Mouse (Mus musculus) ES-E14 (cell line): ENCODE data around the gene Orc5. TPM values are rescaled to one million over a fixed set of nuclear protein-coding genes. Genes with fewer than 3 reads are reported as not detected.

Experiments used
- DNase-seq: peaks from one replicate; pipeline ENCODE4 v3.0.0-alpha.2; 2013; ENCODE audit warnings: low read depth, low spot score
- H3K27ac ChIP-seq: 2 replicates; pipeline ENCODE4 v1.5.1; 2012; ENCODE audit warnings: low read depth, mild to moderate bottlenecking, low read length, moderate library complexity, mixed read lengths; ENCODE audit not compliant: poor library complexity, insufficient read depth, severe bottlenecking
- H3K36me3 ChIP-seq: 2 replicates; pipeline ENCODE4 v1.6.1; 2012; ENCODE audit warnings: mild to moderate bottlenecking, low read length, moderate library complexity, mixed read lengths; ENCODE audit not compliant: control insufficient read depth, poor library complexity, insufficient read depth, severe bottlenecking
- H3K4me1 ChIP-seq, 2 experiments: fragments of 150-350 bp in 1 of 2; sonication (generic) in 1 of 2; 2 replicates each; pipeline ENCODE4 v1.6.1; 2012; ENCODE audit warnings: low read length in 2 of 2, mild to moderate bottlenecking in 1 of 2, mixed read lengths in 1 of 2; ENCODE audit not compliant: control insufficient read depth in 2 of 2, insufficient read depth in 2 of 2, poor library complexity in 1 of 2
- H3K4me3 ChIP-seq, 2 experiments: fragments of 150-350 bp in 1 of 2; sonication (generic) in 1 of 2; 2 replicates each; pipeline ENCODE4 v1.5.1; 2012; ENCODE audit warnings: low read length in 2 of 2, low read depth in 1 of 2, mild to moderate bottlenecking in 1 of 2, mixed read lengths in 1 of 2; ENCODE audit not compliant: insufficient read depth in 1 of 2, poor library complexity in 1 of 2, severe bottlenecking in 1 of 2
- H3K9ac ChIP-seq: 2 replicates; pipeline ENCODE4 v1.6.1; 2012; ENCODE audit warnings: low read depth, mild to moderate bottlenecking, low read length, mixed read lengths; ENCODE audit not compliant: poor library complexity, insufficient read depth, severe bottlenecking
- H3K9me3 ChIP-seq: fragments of 150-350 bp; sonication (generic); 2 replicates; pipeline ENCODE4 v1.6.1; 2012; ENCODE audit warnings: low read depth, mild to moderate bottlenecking, low read length; ENCODE audit not compliant: control insufficient read depth, insufficient read depth
- CHD2 ChIP-seq: IDR thresholded peaks from 2 replicates; pipeline ENCODE4 v1.6.1; 2014; ENCODE audit warnings: mild to moderate bottlenecking, low read depth, low read length, inconsistent platforms
- HCFC1 ChIP-seq: IDR thresholded peaks from 2 replicates; pipeline ENCODE4 v1.6.1; 2012; ENCODE audit warnings: low read length, inconsistent platforms, borderline replicate concordance; ENCODE audit not compliant: insufficient read depth
- MAFK ChIP-seq: IDR thresholded peaks from 2 replicates; pipeline ENCODE4 v1.6.1; 2014; ENCODE audit warnings: mild to moderate bottlenecking, low read depth, low read length, inconsistent platforms; ENCODE audit not compliant: insufficient read depth
- ZC3H11A ChIP-seq: IDR thresholded peaks from 2 replicates; pipeline ENCODE4 v1.6.1; 2012; ENCODE audit warnings: low read depth, mild to moderate bottlenecking, inconsistent platforms, low read length, borderline replicate concordance
- ZNF384 ChIP-seq: IDR thresholded peaks from 2 replicates; pipeline ENCODE4 v1.6.1; 2012; ENCODE audit warnings: low read depth, low read length, inconsistent platforms
- in situ Hi-C, 2 experiments: fragments of 600-800 bp; cut with MboI; formaldehyde crosslinking; loops; one replicate each; pipeline ENCODE4 v1.15.1; 2025; ENCODE audit warnings: low sequenced_read_pairs in 2 of 2, inconsistent platforms in 1 of 2; ENCODE audit not compliant: unreplicated experiment in 2 of 2
- total RNA-seq: library from RNA; depleted of rRNA; stranded (reverse); fragments of 300-350 nt; gene quantifications from 2 replicates; pipeline ENCODE4 v1.2.3, GENCODE M21; 2012

The Orc5 gene
- total RNA-seq, 1 experiment, result 88.6 TPM

DNA sequence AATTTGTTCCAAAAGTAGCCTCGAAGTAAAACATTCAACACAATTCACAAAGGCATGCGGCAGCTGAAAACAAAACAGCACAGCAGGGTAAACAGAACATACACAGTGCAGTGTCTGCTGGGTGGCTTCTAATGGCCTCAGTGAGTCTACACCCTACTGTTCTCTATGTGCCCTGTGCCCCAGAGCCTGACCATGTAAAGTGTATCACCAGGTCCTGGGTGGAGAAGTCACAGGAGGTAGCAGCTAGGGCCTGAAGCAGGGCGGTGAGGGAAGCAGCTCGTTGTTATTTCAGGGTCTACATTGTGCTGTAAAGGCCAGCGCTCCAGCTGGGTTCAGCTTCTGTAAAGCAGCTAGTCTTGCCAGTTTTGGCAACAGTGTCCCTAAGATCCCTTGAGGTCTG is 3.7 kb downstream of the Orc5 start:
- in situ Hi-C loops, result loop anchor here in 1 of 2 experiments (25.0 kb wide), 1 partner anchor 784 kb away; no protein-coding TSS in a partner anchor
- H3K9ac ChIP-seq, result no peak overlapping the region
- no peak for TF ChIP-seq ZC3H11A
- no peak for DNase-seq
- H3K4me3 ChIP-seq, result no peak overlapping the region
- no peaks in the 10 kb centered on the region for H3K9me3 ChIP-seq
- H3K36me3 ChIP-seq, result peaks cover 23% of the 10 kb centered on the region
- H3K4me1 ChIP-seq, result peaks cover 2% of the 10 kb centered on the region in 2 experiments; a peak in 2 of 4 replicates
- no peak overlapping the region for H3K27ac ChIP-seq

GRCm38 (mm10) chr5:22545305-22545704 is 4.9 kb downstream of the Orc5 start:
- Histone ChIP-seq H3K9me3 (no peaks in the 10 kb centered on the region), H3K4me1 (peaks cover 2% of the 10 kb centered on the region in 2 experiments; a peak in 2 of 4 replicates), H3K9ac (no peak overlapping the region), H3K4me3 (no peak overlapping the region), H3K36me3 (peaks cover 33% of the 10 kb centered on the region), H3K27ac (no peak overlapping the region)
- DNase-seq, result no peak
- in situ Hi-C loops, result loop anchor here in 1 of 2 experiments (25.0 kb wide), 1 partner anchor 783 kb away; no protein-coding TSS in a partner anchor
- TF ChIP-seq ZC3H11A, result no peak
- no peak for TF ChIP-seq ZNF384
- TF ChIP-seq HCFC1, result no peak
- no peak for TF ChIP-seq CHD2
- TF ChIP-seq MAFK, result no peak

- Histone ChIP-seq H3K9ac (no peak overlapping the region), H3K9me3 (no peaks in the 10 kb centered on the region), H3K27ac (no peak overlapping the region; the same call in 1 of the 2 replicates), H3K4me3 (no peak overlapping the region), H3K36me3 (peaks cover 43% of the 10 kb centered on the region), H3K4me1 (peaks cover 0 to 2% of the 10 kb centered on the region in 2 experiments; a peak in 1 of 4 replicates)
- in situ Hi-C loops, result loop anchor here in 1 of 2 experiments (25.0 kb wide), 1 partner anchor 780 kb away; no protein-coding TSS in a partner anchor
- no peak for DNase-seq
- no peak for TF ChIP-seq MAFK
- TF ChIP-seq ZC3H11A, result no peak
- no peak for TF ChIP-seq ZNF384
- TF ChIP-seq CHD2, result no peak
Measured at GRCm38 (mm10) chr5:22542676-22543075, 7.6 kb downstream of the Orc5 start.

DNA sequence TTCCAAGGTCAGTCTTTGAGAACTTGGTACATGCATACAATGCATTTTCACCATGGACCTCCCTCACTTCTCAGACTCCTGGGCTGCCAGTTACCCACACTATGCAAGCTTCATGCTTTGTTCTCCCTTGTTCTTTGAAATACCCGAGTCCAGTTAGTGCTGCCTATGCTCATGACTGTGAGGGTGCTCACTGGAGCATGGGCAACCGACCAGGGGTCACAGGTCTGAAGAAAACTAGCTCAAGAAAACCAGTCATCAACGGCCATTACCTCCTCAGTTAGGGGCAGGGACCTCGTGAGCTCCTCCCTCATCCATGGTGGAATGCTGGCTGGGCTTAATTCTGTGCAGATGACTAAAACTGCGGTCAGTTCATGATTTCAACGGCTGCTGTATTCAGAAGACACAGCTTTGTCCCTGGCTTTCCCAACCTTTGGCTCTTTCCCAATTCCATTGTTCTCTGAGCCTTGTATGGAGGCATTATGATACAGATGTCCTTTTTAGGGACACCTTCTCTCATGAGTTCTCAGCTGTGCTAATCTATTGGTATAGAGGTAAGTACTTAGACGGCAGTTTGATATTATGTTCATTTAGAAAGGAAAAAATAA is 11.1 kb downstream of the Orc5 start:
- H3K36me3 ChIP-seq, result peaks cover 36% of the 10 kb centered on the region
- DNase-seq, result no peak
- no peak overlapping the region for H3K9ac ChIP-seq
- H3K9me3 ChIP-seq, result no peaks in the 10 kb centered on the region
- H3K4me3 ChIP-seq, result no peak overlapping the region
- in situ Hi-C loops, result loop anchor here in 1 of 2 experiments (25.0 kb wide), 1 partner anchor 777 kb away; no protein-coding TSS in a partner anchor
- no peak for TF ChIP-seq ZC3H11A
- TF ChIP-seq CHD2, result no peak
- no peak for TF ChIP-seq MAFK
- TF ChIP-seq ZNF384, result no peak
- TF ChIP-seq HCFC1, result no peak
- no peak overlapping the region for H3K27ac ChIP-seq
- H3K4me1 ChIP-seq, result peaks cover 0 to 2% of the 10 kb centered on the region in 2 experiments; a peak in 1 of 4 replicates

GRCm38 (mm10) chr5:22536695-22537094 is 13.5 kb downstream of the Orc5 start:
- H3K4me1 ChIP-seq, result 0 out of 4 replicates have a peak, but pooled peaks cover 0 to 2% of the 10 kb centered on the region in 2 experiments
- no peak overlapping the region for H3K4me3 ChIP-seq
- in situ Hi-C loops, result loop anchor here in 1 of 2 experiments (25.0 kb wide), 1 partner anchor 774 kb away; no protein-coding TSS in a partner anchor
- TF ChIP-seq ZC3H11A (no peak), ZNF384 (no peak), HCFC1 (no peak)
- H3K9ac ChIP-seq, result no peak overlapping the region
- no peak overlapping the region for H3K27ac ChIP-seq
- peaks cover 30% of the 10 kb centered on the region for H3K36me3 ChIP-seq
- H3K9me3 ChIP-seq, result no peaks in the 10 kb centered on the region
- DNase-seq, result no peak
